Mouse (Mus musculus): ENCODE results near the gene Plk5. TPM values are rescaled to one million over a fixed set of nuclear protein-coding genes. Genes with fewer than 3 reads are reported as not detected.

Gene Plk5
- polyA plus RNA-seq, 1 experiment from 2014 or later: 0.18 TPM

GRCm38 (mm10) chr10:80348244-80348781 is 7.9 kb upstream of the Plk5 start, which contains the start of gene Adamtsl5:
TSS of gene Adamtsl5 (minus strand) at chr10:80348412.
- Histone ChIP-seq H3K36me3 (ENCODE audit: control insufficient read depth, insufficient read depth) (no peaks in the 10 kb centered on the region), H3K27me3 (ENCODE audit: control insufficient read depth, insufficient read depth, low read depth, low read length) (peaks cover 53% of the 10 kb centered on the region), H3K9me3 (replicated peaks; ENCODE audit: control insufficient read depth, low read length) (no peaks in the 10 kb centered on the region), H3K4me3 (ENCODE audit: low read depth, low read length) (peak within 1 kb of the TSS; percentile 57), H3K4me2 (ENCODE audit: low read depth, low read length) (peak within 1 kb of the TSS; percentile 83), H3K27ac (ENCODE audit: low read length) (no peak within 1 kb of the TSS), H3K9ac (ENCODE audit: low read depth, low read length) (peak within 1 kb of the TSS; percentile 52), H3K4me1 (ENCODE audit: control insufficient read depth, low read depth, low read length) (peaks cover 42% of the 10 kb centered on the region)
- ATAC-seq (ENCODE audit: low read depth): peak; percentile 25
- 2% methylated on average over 42 of the region's 42 CpGs for WGBS (ENCODE audit: insufficient replicate concordance)

GRCm38 (mm10) chr10:80348981-80349380 is 7.3 kb upstream of the Plk5 start:
- no peaks in the 10 kb centered on the region for H3K9me3 ChIP-seq (replicated peaks; ENCODE audit: control insufficient read depth, low read length)
- no peak overlapping the region for H3K27ac ChIP-seq (ENCODE audit: low read length)
- H3K27me3 ChIP-seq (ENCODE audit: control insufficient read depth, insufficient read depth, low read depth, low read length): peaks cover 57% of the 10 kb centered on the region
- H3K4me3 ChIP-seq (ENCODE audit: low read depth, low read length): no peak overlapping the region
- no peak overlapping the region for H3K4me2 ChIP-seq (ENCODE audit: low read depth, low read length)
- H3K9ac ChIP-seq (ENCODE audit: low read depth, low read length): no peak overlapping the region
- WGBS (ENCODE audit: insufficient replicate concordance): 19% methylated on average over 26 of the region's 26 CpGs
- no peak for ATAC-seq (ENCODE audit: low read depth)
- H3K36me3 ChIP-seq (ENCODE audit: control insufficient read depth, insufficient read depth): no peaks in the 10 kb centered on the region
- H3K4me1 ChIP-seq (ENCODE audit: control insufficient read depth, low read depth, low read length): peaks cover 36% of the 10 kb centered on the region

- H3K4me1 ChIP-seq (ENCODE audit: control insufficient read depth, low read depth, low read length): peaks cover 23% of the 10 kb centered on the region
- no peak overlapping the region for H3K9ac ChIP-seq (ENCODE audit: low read depth, low read length)
- H3K27me3 ChIP-seq (ENCODE audit: control insufficient read depth, insufficient read depth, low read depth, low read length): peaks cover 69% of the 10 kb centered on the region
- no peak overlapping the region for H3K4me2 ChIP-seq (ENCODE audit: low read depth, low read length)
- H3K4me3 ChIP-seq (ENCODE audit: low read depth, low read length): no peak overlapping the region
- H3K27ac ChIP-seq (ENCODE audit: low read length): no peak overlapping the region
- H3K36me3 ChIP-seq (ENCODE audit: control insufficient read depth, insufficient read depth): no peaks in the 10 kb centered on the region
- peak; percentile 66 for ATAC-seq (ENCODE audit: low read depth)
- no peaks in the 10 kb centered on the region for H3K9me3 ChIP-seq (replicated peaks; ENCODE audit: control insufficient read depth, low read length)
- 1% methylated on average over 7 of the region's 7 CpGs for WGBS (ENCODE audit: insufficient replicate concordance)
Observed at GRCm38 (mm10) chr10:80350292-80350691, 6.0 kb upstream of the Plk5 start.

GRCm38 (mm10) chr10:80351896-80352295 is 4.4 kb upstream of the Plk5 start:
- Histone ChIP-seq H3K36me3 (ENCODE audit: control insufficient read depth, insufficient read depth) (no peaks in the 10 kb centered on the region), H3K4me1 (ENCODE audit: control insufficient read depth, low read depth, low read length) (peaks cover 21% of the 10 kb centered on the region), H3K4me2 (ENCODE audit: low read depth, low read length) (no peak overlapping the region), H3K9me3 (replicated peaks; ENCODE audit: control insufficient read depth, low read length) (no peaks in the 10 kb centered on the region), H3K4me3 (ENCODE audit: low read depth, low read length) (no peak overlapping the region), H3K27ac (ENCODE audit: low read length) (no peak overlapping the region), H3K27me3 (ENCODE audit: control insufficient read depth, insufficient read depth, low read depth, low read length) (peaks cover 85% of the 10 kb centered on the region), H3K9ac (ENCODE audit: low read depth, low read length) (no peak overlapping the region)
- 15% methylated on average over 11 of the region's 11 CpGs for WGBS (ENCODE audit: insufficient replicate concordance)
- ATAC-seq (ENCODE audit: low read depth): no peak

DNA sequence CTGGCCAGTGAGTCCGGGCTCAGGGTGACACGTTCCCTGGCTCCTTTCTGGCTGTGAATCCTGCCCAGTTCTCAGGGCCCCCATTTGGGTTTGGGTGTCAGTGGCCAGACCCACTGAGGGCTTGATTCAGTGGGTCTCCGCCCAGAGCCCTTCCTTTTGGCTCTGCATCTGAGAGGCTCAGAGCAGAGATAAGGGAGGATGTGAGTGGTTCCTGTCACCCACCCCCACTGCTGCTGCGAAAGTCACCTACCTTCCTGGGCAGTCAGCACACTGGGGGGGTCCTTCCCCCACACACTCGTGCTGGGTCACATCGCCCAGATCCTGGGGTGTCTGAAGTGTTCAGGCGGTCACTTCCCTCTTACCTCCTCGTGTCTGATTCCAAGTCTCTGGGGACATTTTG is 3.5 kb upstream of the Plk5 start:
- Histone ChIP-seq H3K27me3 (ENCODE audit: control insufficient read depth, insufficient read depth, low read depth, low read length) (peaks cover 86% of the 10 kb centered on the region), H3K4me1 (ENCODE audit: control insufficient read depth, low read depth, low read length) (peaks cover 16% of the 10 kb centered on the region), H3K27ac (ENCODE audit: low read length) (no peak overlapping the region), H3K4me2 (ENCODE audit: low read depth, low read length) (no peak overlapping the region), H3K36me3 (ENCODE audit: control insufficient read depth, insufficient read depth) (no peaks in the 10 kb centered on the region), H3K9ac (ENCODE audit: low read depth, low read length) (no peak overlapping the region), H3K4me3 (ENCODE audit: low read depth, low read length) (no peak overlapping the region), H3K9me3 (replicated peaks; ENCODE audit: control insufficient read depth, low read length) (no peaks in the 10 kb centered on the region)
- ATAC-seq (ENCODE audit: low read depth): no peak
- 20% methylated on average over 8 of the region's 8 CpGs for WGBS (ENCODE audit: insufficient replicate concordance)

GRCm38 (mm10) chr10:80355431-80355830 is 828 bp upstream of the Plk5 start:
- Histone ChIP-seq H3K4me3 (ENCODE audit: low read depth, low read length) (no peak overlapping the region), H3K4me1 (ENCODE audit: control insufficient read depth, low read depth, low read length) (peaks cover 4% of the 10 kb centered on the region; the same call in 1 of the 2 replicates), H3K36me3 (ENCODE audit: control insufficient read depth, insufficient read depth) (no peaks in the 10 kb centered on the region), H3K27ac (ENCODE audit: low read length) (no peak overlapping the region), H3K9ac (ENCODE audit: low read depth, low read length) (no peak overlapping the region), H3K4me2 (ENCODE audit: low read depth, low read length) (no peak overlapping the region), H3K27me3 (ENCODE audit: control insufficient read depth, insufficient read depth, low read depth, low read length) (peaks cover 79% of the 10 kb centered on the region), H3K9me3 (replicated peaks; ENCODE audit: control insufficient read depth, low read length) (no peaks in the 10 kb centered on the region)
- no peak for ATAC-seq (ENCODE audit: low read depth)
- WGBS (ENCODE audit: insufficient replicate concordance): 16% methylated on average over 9 of the region's 9 CpGs

GRCm38 (mm10) chr10:80356737-80357136 is 478 bp downstream of the Plk5 start:
- Histone ChIP-seq H3K9me3 (replicated peaks; ENCODE audit: control insufficient read depth, low read length) (no peaks in the 10 kb centered on the region), H3K9ac (ENCODE audit: low read depth, low read length) (no peak overlapping the region), H3K4me2 (ENCODE audit: low read depth, low read length) (no peak overlapping the region), H3K4me1 (ENCODE audit: control insufficient read depth, low read depth, low read length) (peaks cover 4% of the 10 kb centered on the region; the same call in 1 of the 2 replicates), H3K4me3 (ENCODE audit: low read depth, low read length) (no peak overlapping the region), H3K27ac (ENCODE audit: low read length) (no peak overlapping the region), H3K27me3 (ENCODE audit: control insufficient read depth, insufficient read depth, low read depth, low read length) (peaks cover 75% of the 10 kb centered on the region), H3K36me3 (ENCODE audit: control insufficient read depth, insufficient read depth) (no peaks in the 10 kb centered on the region)
- no peak for ATAC-seq (ENCODE audit: low read depth)
- WGBS (ENCODE audit: insufficient replicate concordance): 3% methylated on average over 34 of the region's 34 CpGs

GRCm38 (mm10) chr10:80357336-80357735 is 1.1 kb downstream of the Plk5 start:
- 28% methylated on average over 7 of the region's 7 CpGs for WGBS (ENCODE audit: insufficient replicate concordance)
- ATAC-seq (ENCODE audit: low read depth): no peak
- no peak overlapping the region for H3K4me2 ChIP-seq (ENCODE audit: low read depth, low read length)
- peaks cover 72% of the 10 kb centered on the region for H3K27me3 ChIP-seq (ENCODE audit: control insufficient read depth, insufficient read depth, low read depth, low read length)
- peaks cover 4% of the 10 kb centered on the region; the same call in 1 of the 2 replicates for H3K4me1 ChIP-seq (ENCODE audit: control insufficient read depth, low read depth, low read length)
- H3K9ac ChIP-seq (ENCODE audit: low read depth, low read length): no peak overlapping the region
- no peaks in the 10 kb centered on the region for H3K36me3 ChIP-seq (ENCODE audit: control insufficient read depth, insufficient read depth)
- H3K4me3 ChIP-seq (ENCODE audit: low read depth, low read length): no peak overlapping the region
- H3K9me3 ChIP-seq (replicated peaks; ENCODE audit: control insufficient read depth, low read length): no peaks in the 10 kb centered on the region
- no peak overlapping the region for H3K27ac ChIP-seq (ENCODE audit: low read length)

- peak overlapping the region; percentile 20; the same call in 1 of the 2 replicates for H3K4me3 ChIP-seq (ENCODE audit: low read depth, low read length)
- no peak overlapping the region for H3K9ac ChIP-seq (ENCODE audit: low read depth, low read length)
- H3K4me1 ChIP-seq (ENCODE audit: control insufficient read depth, low read depth, low read length): peaks cover 4% of the 10 kb centered on the region; the same call in 1 of the 2 replicates
- 8% methylated on average over 31 of the region's 31 CpGs for WGBS (ENCODE audit: insufficient replicate concordance)
- H3K36me3 ChIP-seq (ENCODE audit: control insufficient read depth, insufficient read depth): no peaks in the 10 kb centered on the region
- peak; percentile 24; the same call in 1 of the 2 replicates for ATAC-seq (ENCODE audit: low read depth)
- H3K4me2 ChIP-seq (ENCODE audit: low read depth, low read length): peak overlapping the region; percentile 3; the same call in 1 of the 2 replicates
- no peaks in the 10 kb centered on the region for H3K9me3 ChIP-seq (replicated peaks; ENCODE audit: control insufficient read depth, low read length)
- peaks cover 73% of the 10 kb centered on the region for H3K27me3 ChIP-seq (ENCODE audit: control insufficient read depth, insufficient read depth, low read depth, low read length)
- H3K27ac ChIP-seq (ENCODE audit: low read length): no peak overlapping the region
Observed at GRCm38 (mm10) chr10:80357994-80358639, 1.9 kb downstream of the Plk5 start.
